Mouse (Mus musculus) Muller cell, postnatal 12 days (primary cell): ENCODE results near the gene Fam90a1a.
"Not testable (repeated sequence)": the region's sequence is repeated elsewhere in the genome, so short reads cannot be mapped to it uniquely, and the experiment has no call there.

Experiments used
- DNase-seq: peaks from one replicate; pipeline ENCODE4 v3.0.0-alpha.2; 2015; ENCODE audit errors: inconsistent ontology term

The Fam90a1a gene

DNA sequence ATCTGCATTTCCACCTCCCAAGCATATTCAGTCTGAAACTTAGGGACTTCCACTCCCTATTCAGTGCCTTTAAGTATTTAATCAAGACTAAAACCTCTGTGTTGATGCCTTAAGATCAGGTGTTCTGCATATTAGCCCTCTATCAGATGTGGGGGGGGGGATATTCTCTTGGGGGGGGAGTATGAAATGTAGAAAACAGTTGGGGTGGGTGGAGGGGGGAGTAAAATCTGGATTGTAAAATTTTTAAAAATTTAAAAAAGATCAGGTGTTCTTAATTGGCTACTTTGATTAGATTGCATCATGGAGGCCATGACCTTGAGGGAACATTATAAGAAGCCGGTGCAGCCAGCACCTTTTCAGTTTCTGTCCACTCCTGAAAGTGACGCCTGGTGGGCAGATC, at the start of gene Fam90a1a:
Gene Fam90a1a (plus strand): TSS at position 301 of the 400 bp plus-strand sequence.
- no peak for DNase-seq

DNA sequence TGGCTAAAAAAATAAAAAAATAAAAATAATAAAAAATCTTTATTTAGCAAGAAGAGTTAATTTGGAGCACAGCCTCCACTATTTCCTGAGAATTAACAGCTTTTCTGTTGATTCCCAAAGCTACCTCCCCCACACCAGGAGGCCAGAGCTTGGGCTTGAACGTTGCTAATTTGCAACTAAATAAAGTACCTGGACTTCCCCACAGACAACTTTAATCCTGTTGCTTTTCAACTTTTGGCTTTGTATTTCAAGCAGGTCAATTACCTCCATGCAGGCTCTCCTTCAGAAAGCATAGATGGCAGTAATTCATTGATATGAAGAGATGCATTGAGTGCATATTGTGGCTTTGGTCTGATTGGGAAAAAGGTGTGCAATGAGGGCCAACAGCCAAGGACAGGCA, 46.6 kb upstream of the Fam90a1a start:
- no peak for DNase-seq

DNA sequence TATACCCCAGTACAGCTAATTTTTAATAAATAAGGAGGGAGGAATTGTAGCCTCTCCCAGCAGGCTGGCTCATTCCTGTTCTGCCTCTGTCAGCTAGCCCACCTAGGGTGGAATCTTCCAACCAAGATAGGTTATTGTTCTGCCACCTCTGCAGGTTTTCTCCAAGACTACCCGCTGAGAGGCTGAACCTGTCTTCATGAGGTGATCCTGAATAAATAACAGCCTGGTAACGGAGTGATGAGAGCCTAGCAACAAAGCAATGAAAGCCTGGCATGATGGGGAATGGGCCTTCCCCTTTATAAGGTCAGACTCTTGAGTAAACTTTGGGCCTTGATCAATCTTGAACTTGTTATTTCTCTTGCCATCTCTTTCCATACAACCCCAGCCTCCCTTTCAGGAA, 46.0 kb upstream of the Fam90a1a start:
- no peak for DNase-seq

- DNase-seq: no peak
These were observed 42.9 kb upstream of the Fam90a1a start for GRCm38 (mm10) chr8:21915625-21916024.

- not testable (repeated sequence) for DNase-seq
These were observed 27.8 kb upstream of the Fam90a1a start for GRCm38 (mm10) chr8:21930754-21931153.

DNA sequence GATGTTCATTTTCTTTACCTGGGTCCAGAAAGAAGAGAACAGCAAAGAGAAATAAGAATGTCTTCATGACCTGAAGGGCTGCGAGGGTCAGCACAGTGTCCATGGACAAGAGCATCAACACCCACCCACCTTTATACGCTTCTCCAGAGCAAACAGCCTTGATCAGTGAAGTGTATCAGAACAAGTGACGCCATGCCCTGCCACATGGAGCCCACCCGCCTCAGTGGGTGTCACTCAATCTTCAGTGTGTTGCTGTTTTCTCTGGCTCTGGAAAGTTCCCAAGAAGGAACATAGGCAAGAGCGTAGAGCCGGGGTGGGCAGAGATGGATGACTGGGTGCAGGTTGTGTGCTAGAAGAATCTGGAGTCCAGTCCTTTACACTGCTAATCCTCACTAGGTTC, 25.9 kb upstream of the Fam90a1a start, which contains the start of gene Defb15:
Gene Defb15 (minus strand): TSS at position 101 of the 400 bp plus-strand sequence.
- DNase-seq: no peak

DNA sequence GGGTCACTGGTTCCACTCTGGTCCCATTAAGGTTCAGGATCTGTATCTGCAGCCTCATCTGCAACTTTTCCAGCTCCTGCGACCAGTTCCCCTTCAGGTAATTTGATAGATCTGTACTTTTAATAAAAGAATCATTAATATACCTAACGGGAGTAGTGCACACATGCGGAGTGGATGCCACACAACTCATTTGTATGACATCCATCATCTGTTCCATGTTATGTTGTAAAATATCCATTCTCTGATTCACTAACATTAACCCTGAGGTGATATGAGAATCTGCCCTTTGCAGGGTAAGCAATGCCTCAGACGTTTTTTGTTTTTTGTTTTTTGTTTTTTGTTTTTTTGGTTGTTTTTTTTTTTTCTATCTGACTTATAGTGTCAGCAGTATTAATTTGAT, 20.5 kb upstream of the Fam90a1a start, which contains the start of gene Defb35:
Gene Defb35 (plus strand): TSS at position 301 of the 400 bp plus-strand sequence.
- not testable (repeated sequence) for DNase-seq

GRCm38 (mm10) chr8:21946462-21946861, 12.1 kb upstream of the Fam90a1a start, which contains the start of gene Defb13:
Gene Defb13 (plus strand): TSS chr8:21946762.
- no peak for DNase-seq

GRCm38 (mm10) chr8:21947311-21948017, 11.1 kb upstream of the Fam90a1a start:
- peak; percentile 31 for DNase-seq

GRCm38 (mm10) chr8:21955321-21955720, 3.2 kb upstream of the Fam90a1a start:
- DNase-seq: peak; percentile 29

- DNase-seq: no peak
These were observed 2.2 kb upstream of the Fam90a1a start for GRCm38 (mm10) chr8:21956336-21956735.

DNA sequence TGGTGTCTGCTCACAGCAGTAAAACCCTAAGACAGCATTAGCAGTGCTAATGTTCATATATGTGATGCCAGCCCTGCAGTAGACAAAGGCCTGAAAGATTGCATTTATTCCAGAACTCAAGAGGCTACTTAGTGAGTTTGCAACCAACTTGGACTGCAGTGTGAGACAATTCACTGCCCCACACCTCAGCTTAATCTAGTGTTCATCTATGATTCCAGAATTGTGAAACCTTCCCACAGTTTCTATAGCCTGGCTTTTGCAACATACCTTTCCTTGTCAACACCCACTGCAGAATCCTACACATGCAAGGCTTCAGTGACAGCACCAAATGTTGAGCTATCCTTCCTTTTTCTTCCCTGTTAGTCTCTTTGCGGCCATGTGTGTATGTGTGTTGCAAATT, 8.1 kb downstream of the Fam90a1a start:
- no peak for DNase-seq

DNA sequence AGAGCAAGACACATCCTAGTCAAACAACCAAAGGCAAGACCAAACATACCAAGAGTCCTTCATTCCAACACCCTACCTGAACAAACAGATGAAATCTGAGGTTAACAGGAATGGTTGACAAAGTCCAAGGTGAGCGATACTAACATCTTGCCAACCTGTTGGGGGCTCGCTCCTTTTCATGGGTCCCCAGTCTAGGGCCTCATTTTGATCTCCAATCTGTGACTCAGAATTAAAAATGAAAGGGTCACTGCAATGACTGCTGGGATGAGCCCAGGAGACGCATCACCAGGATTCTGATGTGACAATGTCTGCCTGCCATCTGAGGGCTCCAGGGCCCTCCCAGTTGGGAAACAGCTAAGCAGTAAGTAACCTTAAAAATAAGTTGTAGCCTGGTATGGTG, 11.0 kb downstream of the Fam90a1a start, which contains the start of gene Ccdc70:
Gene Ccdc70 (plus strand): TSS at position 301 of the 400 bp plus-strand sequence.
- no peak for DNase-seq

GRCm38 (mm10) chr8:21978193-21978592, 19.7 kb downstream of the Fam90a1a start:
- DNase-seq: peak; percentile 59

GRCm38 (mm10) chr8:21981664-21982337, 23.3 kb downstream of the Fam90a1a start:
- DNase-seq: peak; percentile 22

- DNase-seq: peak; percentile 38
These were observed 33.7 kb downstream of the Fam90a1a start for GRCm38 (mm10) chr8:21992184-21992583.

DNA sequence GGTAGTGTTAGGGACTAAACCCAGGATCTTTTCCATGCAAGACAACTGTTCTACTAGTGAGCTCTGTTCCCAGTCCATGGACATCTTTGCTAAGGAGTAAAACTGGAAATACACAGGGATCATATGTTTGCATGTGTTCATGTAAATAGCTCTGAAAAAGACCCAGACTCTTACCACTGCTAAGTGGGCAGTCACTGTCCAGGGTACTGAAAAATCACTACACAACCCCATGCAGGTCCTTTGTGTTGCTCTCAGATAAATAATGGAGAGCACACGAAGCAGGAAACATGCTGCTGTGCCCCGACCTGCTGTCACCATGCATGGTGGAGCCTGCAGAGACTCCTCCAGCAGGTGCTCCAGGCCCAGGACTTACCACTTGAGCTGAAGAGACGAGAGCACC, 36.7 kb downstream of the Fam90a1a start:
- DNase-seq: no peak

GRCm38 (mm10) chr8:22004750-22005522, 46.4 kb downstream of the Fam90a1a start:
- no peak for DNase-seq

DNA sequence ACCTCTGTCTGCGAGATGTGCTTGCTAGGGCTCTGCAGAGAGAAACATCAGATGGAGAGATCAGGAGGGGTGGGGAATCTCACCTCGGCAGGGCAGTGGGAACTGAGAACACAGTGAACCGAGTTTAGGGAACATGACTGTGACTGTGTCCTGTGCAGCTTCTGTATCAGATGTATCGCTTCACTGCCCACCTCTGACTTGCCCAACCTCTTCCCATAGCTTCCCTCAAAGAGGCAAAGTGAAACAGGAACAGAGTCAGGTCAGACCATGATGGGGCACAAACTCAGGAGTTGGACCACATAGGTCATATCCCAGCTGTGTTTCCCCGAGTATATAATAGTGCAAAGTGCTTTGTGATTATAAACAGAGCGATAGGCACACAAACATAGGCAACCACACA, 47.9 kb downstream of the Fam90a1a start:
- DNase-seq: no peak

DNA sequence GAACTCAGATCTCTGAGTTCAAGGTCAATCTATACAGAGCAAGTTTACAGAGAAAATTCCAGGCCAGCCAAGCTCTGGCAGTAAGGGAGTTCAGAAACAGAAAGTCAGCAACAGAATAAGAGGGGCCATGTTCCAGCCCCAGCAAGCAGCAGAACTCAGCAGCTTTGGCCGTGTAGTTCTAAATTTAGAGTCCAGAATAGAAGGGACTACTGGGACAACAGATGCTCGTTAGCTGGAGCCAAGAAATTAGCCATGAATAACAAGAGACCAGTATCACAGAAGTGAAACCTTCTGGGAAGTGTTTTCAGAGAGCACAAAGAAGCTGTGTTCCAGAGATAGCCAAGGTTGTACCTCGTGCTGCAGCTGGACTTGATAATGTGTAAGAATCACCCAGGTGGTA, 50.9 kb downstream of the Fam90a1a start:
- DNase-seq: peak; percentile 16

- DNase-seq: peak; percentile 42
These were observed 54.7 kb downstream of the Fam90a1a start for GRCm38 (mm10) chr8:22013034-22013707.
